Mouse (Mus musculus) intestine, embryonic 14.5 days (tissue): ENCODE measurements around the gene Itgal. TPM values are rescaled to one million over a fixed set of nuclear protein-coding genes. Genes with fewer than 3 reads are reported as not detected.
A peak's percentile ranks its signal among the peaks of the same experiment; 100 is the strongest.

Experiments
- ATAC-seq: fragments of 200-750 bp; cut with Nextera tagmentation; replicated peaks from 2 replicates; pipeline ENCODE4 v1.8.0; 2017; ENCODE audit warnings: low read depth, moderate number of reproducible peaks, moderate TSS enrichment, moderate library complexity; ENCODE audit not compliant: low FRiP score, low TSS enrichment
- DNase-seq: peaks from one replicate; pipeline ENCODE4 v3.0.0-alpha.2; 2018; ENCODE audit warnings: low spot score
- H3K27ac ChIP-seq: fragments of 300-500 bp; sonication (generic); 2 replicates; pipeline ENCODE4 v1.5.1; 2014; ENCODE audit warnings: low read depth, mild to moderate bottlenecking, control low read depth
- H3K27me3 ChIP-seq: fragments of 300-500 bp; sonication (generic); replicated peaks from 2 replicates; pipeline ENCODE4 v1.6.1; 2014; ENCODE audit warnings: low read length, control low read depth; ENCODE audit not compliant: control insufficient read depth, insufficient read depth
- H3K36me3 ChIP-seq: fragments of 300-500 bp; sonication (generic); 2 replicates; pipeline ENCODE4 v1.6.1; 2014; ENCODE audit warnings: low read length, control low read depth; ENCODE audit not compliant: control insufficient read depth, insufficient read depth
- H3K4me1 ChIP-seq: fragments of 300-500 bp; sonication (generic); replicated peaks from 2 replicates; pipeline ENCODE4 v1.6.1; 2014; ENCODE audit warnings: low read length, control low read depth, mixed read lengths; ENCODE audit not compliant: control insufficient read depth, insufficient read depth
- H3K4me2 ChIP-seq: fragments of 300-500 bp; sonication (generic); 2 replicates; pipeline ENCODE4 v1.6.1; 2014; ENCODE audit warnings: low read length
- H3K4me3 ChIP-seq: fragments of 300-500 bp; sonication (generic); 2 replicates; pipeline ENCODE4 v1.5.1; 2014; ENCODE audit warnings: low read depth, low read length, control low read depth, mixed read lengths
- H3K9ac ChIP-seq: fragments of 300-500 bp; sonication (generic); 2 replicates; pipeline ENCODE4 v1.6.1; 2014; ENCODE audit warnings: mild to moderate bottlenecking, low read length
- H3K9me3 ChIP-seq: fragments of 300-500 bp; sonication (generic); 2 replicates; pipeline ENCODE4 v1.6.1; 2016; ENCODE audit warnings: low read length, control low read depth; ENCODE audit not compliant: control insufficient read depth
- WGBS: fragments of 180-500 bp; shearing (Covaris S2); extraction: QIAGEN DNeasy Blood & Tissue Kit; methylation state at CpG from one replicate; pipeline ENCODE4 v1.1.7; 2014; 5-methylcytosine and 5-hydroxymethylcytosine counted together
- polyA plus RNA-seq: library from polyadenylated mRNA; unstranded; fragments of >200 nt; fragmentation: Nextera tagmentation; extraction: Ambion mirVana; gene quantifications from 2 replicates; pipeline ENCODE4 v1.2.1, GENCODE M21; 2014

Gene Itgal
- polyA plus RNA-seq, 1 experiment from 2014 or later: 2.1 TPM

GRCm38 (mm10) chr7:127259186-127259905 is 36.7 kb upstream of the Itgal start:
- Histone ChIP-seq H3K36me3 (peaks cover 9% of the 10 kb centered on the region; the same call in 1 of the 2 replicates), H3K27ac (no peak overlapping the region), H3K4me2 (peak overlapping the region; percentile 83), H3K9me3 (no peaks in the 10 kb centered on the region), H3K4me1 (peaks cover 10% of the 10 kb centered on the region), H3K4me3 (peak overlapping the region; percentile 74), H3K9ac (peak overlapping the region; percentile 70; the same call in 1 of the 2 replicates), H3K27me3 (no peaks in the 10 kb centered on the region)
- 75% methylated on average over 8 of the region's 8 CpGs for WGBS
- ATAC-seq: no peak
- DNase-seq: no peak

- Histone ChIP-seq H3K4me1 (peaks cover 3% of the 10 kb centered on the region; the same call in 1 of the 2 replicates), H3K4me2 (peak within 1 kb of the TSS; percentile 83), H3K9me3 (no peaks in the 10 kb centered on the region), H3K9ac (peak within 1 kb of the TSS; percentile 70), H3K36me3 (peaks cover 9% of the 10 kb centered on the region; the same call in 1 of the 2 replicates), H3K4me3 (peak within 1 kb of the TSS; percentile 74), H3K27ac (peak within 1 kb of the TSS; percentile 57; the same call in 1 of the 2 replicates), H3K27me3 (no peaks in the 10 kb centered on the region)
- ATAC-seq (peak; percentile 99), DNase-seq (peak; percentile 95)
- WGBS: under 1% methylated on average over 50 of the region's 50 CpGs
Measured at GRCm38 (mm10) chr7:127260309-127261111, 35.5 kb upstream of the Itgal start, which contains the start of gene Dctpp1. Dctpp1 (minus strand) TSS chr7:127260709.

DNA sequence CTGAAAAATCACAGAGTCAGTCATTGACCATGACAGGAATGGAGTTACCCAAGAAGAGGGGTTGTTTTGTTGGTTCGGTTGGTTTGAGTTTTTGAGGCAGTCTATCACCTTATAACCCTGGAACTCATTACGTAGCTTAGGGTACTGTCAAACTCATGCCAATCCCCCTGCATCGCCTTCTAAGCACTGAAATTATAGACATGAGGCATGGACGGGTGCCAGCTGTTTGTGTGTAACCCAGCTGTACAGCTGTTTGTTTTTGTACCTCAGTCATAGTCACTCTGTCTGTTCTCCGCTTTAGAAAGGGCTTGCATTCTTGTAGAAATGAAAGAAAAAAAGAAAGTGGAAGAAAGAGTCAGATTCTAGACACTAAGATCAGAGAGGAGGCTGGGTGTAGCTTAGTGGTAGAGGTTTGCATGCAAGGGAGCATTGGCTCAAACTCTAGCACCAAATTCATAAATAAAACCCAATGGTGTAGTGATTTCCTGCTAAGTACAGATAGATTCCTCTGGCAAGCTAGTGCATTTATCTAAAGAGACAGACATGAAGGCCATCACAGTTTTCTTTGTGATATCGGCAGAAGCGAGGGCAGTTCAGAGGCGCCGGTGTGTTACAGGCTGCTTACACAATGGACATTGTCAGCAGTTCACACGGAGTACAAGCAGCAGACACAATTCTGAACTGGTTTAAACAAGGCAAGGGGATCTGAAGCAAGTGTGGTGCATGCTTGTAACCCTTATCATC is 33.7 kb upstream of the Itgal start:
- no peak for ATAC-seq
- Histone ChIP-seq H3K27ac (no peak overlapping the region), H3K9ac (no peak overlapping the region), H3K4me3 (no peak overlapping the region), H3K9me3 (no peaks in the 10 kb centered on the region), H3K4me1 (peaks cover 3% of the 10 kb centered on the region; the same call in 1 of the 2 replicates), H3K4me2 (no peak overlapping the region), H3K27me3 (no peaks in the 10 kb centered on the region), H3K36me3 (peaks cover 1% of the 10 kb centered on the region; the same call in 1 of the 2 replicates)
- DNase-seq: no peak
- WGBS: 84% methylated on average over 10 of the region's 10 CpGs

DNA sequence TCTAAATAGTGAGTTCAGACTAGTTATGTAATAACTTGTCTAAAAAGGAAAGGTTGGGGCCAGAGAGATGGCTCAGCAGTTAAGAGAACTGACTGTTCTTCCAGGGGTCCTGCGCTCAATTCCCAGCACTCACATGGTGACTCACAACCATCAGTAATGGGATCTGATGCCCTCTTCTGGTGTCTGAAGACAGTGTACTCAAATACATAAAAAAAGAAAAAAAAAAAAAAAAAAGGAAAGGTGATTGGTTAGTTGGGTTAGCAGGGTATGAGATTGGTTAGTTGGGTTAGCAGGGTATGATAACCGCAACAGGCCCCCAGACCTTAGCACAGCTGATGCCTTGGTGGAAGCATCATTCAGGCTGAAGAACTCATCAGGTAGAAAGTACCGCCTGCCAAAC is 32.5 kb upstream of the Itgal start:
- Histone ChIP-seq H3K4me1 (peaks cover 3% of the 10 kb centered on the region; the same call in 1 of the 2 replicates), H3K27ac (no peak overlapping the region), H3K4me3 (no peak overlapping the region), H3K27me3 (no peaks in the 10 kb centered on the region), H3K9ac (no peak overlapping the region), H3K9me3 (0 out of 2 replicates have a peak, but pooled peaks cover 5% of the 10 kb centered on the region), H3K36me3 (no peaks in the 10 kb centered on the region), H3K4me2 (no peak overlapping the region)
- no peak for DNase-seq
- ATAC-seq: no peak
- 98% methylated on average over 3 of the region's 3 CpGs for WGBS

DNA sequence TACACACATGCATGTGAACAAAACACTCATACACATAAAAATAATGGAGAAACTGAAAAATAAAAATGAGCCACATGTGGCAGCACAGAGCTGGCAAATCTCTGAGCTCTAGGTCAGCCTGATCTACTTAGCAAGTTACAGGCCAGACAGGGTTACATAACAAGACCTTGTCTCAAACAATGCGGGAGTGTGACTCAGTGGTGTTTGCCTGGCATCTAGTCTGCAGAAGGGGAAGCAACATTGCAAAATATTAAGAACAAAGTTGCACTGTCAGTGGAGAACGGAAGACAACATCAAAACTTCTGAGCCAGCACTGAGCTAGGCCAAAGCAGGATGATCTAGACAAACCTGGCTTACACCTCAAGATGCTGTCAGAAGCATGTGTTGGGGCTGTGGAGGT is 25.8 kb upstream of the Itgal start:
- no peak overlapping the region for H3K27ac ChIP-seq

GRCm38 (mm10) chr7:127270666-127271065 is 25.4 kb upstream of the Itgal start:
- Histone ChIP-seq H3K36me3 (peaks cover 22% of the 10 kb centered on the region), H3K4me1 (peaks cover 14% of the 10 kb centered on the region), H3K27ac (no peak overlapping the region), H3K9ac (no peak overlapping the region), H3K4me3 (no peak overlapping the region), H3K27me3 (no peaks in the 10 kb centered on the region), H3K4me2 (no peak overlapping the region), H3K9me3 (0 out of 2 replicates have a peak, but pooled peaks cover 10% of the 10 kb centered on the region)
- DNase-seq (no peak), ATAC-seq (no peak)
- WGBS: 84% methylated on average over 5 of the region's 5 CpGs

More for the DNA sequence above, 25.8 kb upstream of the Itgal start:
- no peak overlapping the region for H3K9ac ChIP-seq
- H3K9me3 ChIP-seq: 0 out of 2 replicates have a peak, but pooled peaks cover 10% of the 10 kb centered on the region
- H3K36me3 ChIP-seq: peaks cover 22% of the 10 kb centered on the region
- H3K27me3 ChIP-seq: no peaks in the 10 kb centered on the region
- H3K4me1 ChIP-seq: peaks cover 14% of the 10 kb centered on the region
- ATAC-seq (no peak), DNase-seq (no peak)
- no peak overlapping the region for H3K4me2 ChIP-seq
- H3K4me3 ChIP-seq: no peak overlapping the region
- WGBS: 88% methylated on average over 2 of the region's 2 CpGs

GRCm38 (mm10) chr7:127271093-127271492 is 25.0 kb upstream of the Itgal start:
- H3K27ac ChIP-seq: no peak overlapping the region
- H3K4me3 ChIP-seq: no peak overlapping the region
- DNase-seq (no peak), ATAC-seq (no peak)
- no peak overlapping the region for H3K4me2 ChIP-seq
- WGBS: 94% methylated on average over 4 of the region's 4 CpGs
- no peaks in the 10 kb centered on the region for H3K27me3 ChIP-seq
- peaks cover 22% of the 10 kb centered on the region for H3K36me3 ChIP-seq
- H3K9me3 ChIP-seq: 0 out of 2 replicates have a peak, but pooled peaks cover 10% of the 10 kb centered on the region
- H3K9ac ChIP-seq: no peak overlapping the region
- peaks cover 14% of the 10 kb centered on the region for H3K4me1 ChIP-seq

GRCm38 (mm10) chr7:127272566-127272965 is 23.5 kb upstream of the Itgal start:
- Histone ChIP-seq H3K9me3 (0 out of 2 replicates have a peak, but pooled peaks cover 10% of the 10 kb centered on the region), H3K9ac (no peak overlapping the region), H3K4me3 (0 out of 2 replicates have a peak overlapping the region, but pooled peaks have one; percentile 90), H3K36me3 (peaks cover 22% of the 10 kb centered on the region), H3K27ac (no peak overlapping the region), H3K4me1 (peaks cover 14% of the 10 kb centered on the region), H3K4me2 (peak overlapping the region; percentile 83), H3K27me3 (no peaks in the 10 kb centered on the region)
- DNase-seq (no peak), ATAC-seq (no peak)
- WGBS: 97% methylated on average over 15 of the region's 15 CpGs
